Mouse (Mus musculus): Measurements from ENCODE around the gene Ptk7. TPM values are rescaled to one million over a fixed set of nuclear protein-coding genes. Genes with fewer than 3 reads are reported as not detected.

The Ptk7 gene
- total and polyA plus RNA-seq, 3 experiments: 0.11 to 4.8 (median 0.29) TPM

GRCm38 (mm10) chr17:46636831-46637523 lies 7.7 kb upstream of the Ptk7 start:
- H3K79me2 ChIP-seq (replicated peaks; ENCODE audit: control insufficient read depth, extremely low read depth, insufficient read depth, poor library complexity, severe bottlenecking): no peaks in the 10 kb centered on the region
- no peak overlapping the region for H3K4me2 ChIP-seq (ENCODE audit: insufficient read depth, low read depth, poor library complexity, severe bottlenecking)
- no peaks in the 10 kb centered on the region for H3K4me1 ChIP-seq (ENCODE audit: control insufficient read depth in 1 of 2, insufficient read depth in 2 of 2)
- in situ Hi-C loops (cut with MboI; ENCODE audit: low pct_ligation_motif_present, low pct_unique_long_range_greater_than_20kb, low sequenced_read_pairs): no loop called here
- peaks cover 0 to 62% of the 10 kb centered on the region in 2 experiments for H3K36me3 ChIP-seq (replicated peaks in 1 of 2; ENCODE audit: control insufficient read depth in 1 of 2, insufficient read depth in 1 of 2, low read length in 1 of 2)
- no peaks in the 10 kb centered on the region for H3K9me3 ChIP-seq (replicated peaks; ENCODE audit: low read length)
- H3K27me3 ChIP-seq (replicated peaks): no peaks in the 10 kb centered on the region
- no peak overlapping the region for H3K9ac ChIP-seq (ENCODE audit: insufficient read depth, low read depth)
- DNase-seq (ENCODE audit: extremely low read depth): peak; percentile 65
- dilution Hi-C loops (cut with MboI; ENCODE audit: extremely low pct_ligation_motif_present, extremely low pct_unique_long_range_greater_than_20kb, low sequenced_read_pairs): no loop called here
- H3K4me3 ChIP-seq (replicated peaks in 1 of 3; ENCODE audit: low read depth in 2 of 3, low read length in 2 of 3, poor library complexity in 1 of 3): no peak overlapping the region
- TF ChIP-seq IRF4 (IDR thresholded peaks at IDR 0.05; ENCODE audit: low read depth, low read length): no peak
- no peak for TF ChIP-seq EP300 (IDR thresholded peaks at IDR 0.05; ENCODE audit: low read length)
- peak; percentile 37; the same call in 1 of the 2 replicates for TF ChIP-seq ZC3H11A (IDR thresholded peaks at IDR 0.05; ENCODE audit: low read depth, low read length)
- no peak for TF ChIP-seq USF2 (conservative IDR thresholded peaks at IDR 0.05; ENCODE audit: low read depth, low read length)
- TF ChIP-seq CTCF (conservative IDR thresholded peaks at IDR 0.05 in 1 of 2, IDR thresholded peaks at IDR 0.05 in 1 of 2; ENCODE audit: low read depth in 2 of 2, low read length in 2 of 2): peak; percentile 54 to 89; a peak in 3 of 4 replicates
- no peak for TF ChIP-seq BHLHE40 (IDR thresholded peaks at IDR 0.05; ENCODE audit: low read depth, low read length)
- TF ChIP-seq ZMIZ1 (IDR thresholded peaks at IDR 0.05; ENCODE audit: low read depth, low read length): no peak
- TF ChIP-seq CHD1 (IDR thresholded peaks at IDR 0.05; ENCODE audit: low read depth, low read length): no peak
- TF ChIP-seq MAFK (IDR thresholded peaks at IDR 0.05; ENCODE audit: insufficient replicate concordance, low read length): no peak
- TF ChIP-seq POLR2A (IDR thresholded peaks at IDR 0.05; ENCODE audit: low read depth, low read length): no peak
- no peak for TF ChIP-seq JUND (conservative IDR thresholded peaks at IDR 0.05; ENCODE audit: low read depth, low read length)
- TF ChIP-seq ETS1 (conservative IDR thresholded peaks at IDR 0.05; ENCODE audit: low read depth, low read length): no peak
- TF ChIP-seq ELF1 (IDR thresholded peaks at IDR 0.05; ENCODE audit: low read depth, low read length): no peak
- no peak for TF ChIP-seq ZKSCAN1 (IDR thresholded peaks at IDR 0.05; ENCODE audit: borderline replicate concordance, low read depth, low read length)
- no peak for TF ChIP-seq USF1 (IDR thresholded peaks at IDR 0.05; ENCODE audit: low read depth, low read length)
- no peak for TF ChIP-seq MAZ (IDR thresholded peaks at IDR 0.05; ENCODE audit: low read depth, low read length)
- no peak for TF ChIP-seq POLR2AphosphoS2 (IDR thresholded peaks at IDR 0.05; ENCODE audit: low read depth, low read length)
- TF ChIP-seq SMC3 (IDR thresholded peaks at IDR 0.05; ENCODE audit: low read depth, low read length): peak; percentile 82
- no peak for TF ChIP-seq PAX5 (IDR thresholded peaks at IDR 0.05; ENCODE audit: low read length)
- TF ChIP-seq E2F4 (IDR thresholded peaks at IDR 0.05; ENCODE audit: insufficient replicate concordance, low read depth, low read length): no peak
- TF ChIP-seq MEF2A (IDR thresholded peaks at IDR 0.05; ENCODE audit: borderline replicate concordance, low read depth, low read length): no peak
- peak; percentile 82 for TF ChIP-seq RAD21 (IDR thresholded peaks at IDR 0.05; ENCODE audit: low read depth, low read length)
- H3K27ac ChIP-seq (ENCODE audit: insufficient read depth, low read depth): no peak overlapping the region
